Mouse (Mus musculus) kidney, postnatal 0 days (tissue): ENCODE results near the gene Ltbp4. TPM values are rescaled to one million over a fixed set of nuclear protein-coding genes. Genes with fewer than 3 reads are reported as not detected.

Experiments
- ATAC-seq: fragments of 200-750 bp; cut with Nextera tagmentation; replicated peaks from 2 replicates; pipeline ENCODE4 v1.8.0; 2017; ENCODE audit warnings: low read depth, moderate number of reproducible peaks, moderate TSS enrichment, moderate library complexity; ENCODE audit not compliant: low FRiP score
- DNase-seq: peaks from one replicate; pipeline ENCODE4 v3.0.0-alpha.2; 2016; ENCODE audit warnings: low spot score
- H3K27ac ChIP-seq: fragments of 300-500 bp; sonication (generic); 2 replicates; pipeline ENCODE4 v1.5.1; 2014; ENCODE audit warnings: mild to moderate bottlenecking
- H3K27me3 ChIP-seq: fragments of 300-500 bp; sonication (generic); 2 replicates; pipeline ENCODE4 v1.6.1; 2014; ENCODE audit warnings: low read length, mixed read lengths; ENCODE audit not compliant: insufficient read depth
- H3K36me3 ChIP-seq: fragments of 300-500 bp; sonication (generic); 2 replicates; pipeline ENCODE4 v1.6.1; 2014; ENCODE audit warnings: low read length, mixed read lengths; ENCODE audit not compliant: insufficient read depth
- H3K4me1 ChIP-seq: fragments of 300-500 bp; sonication (generic); replicated peaks from 2 replicates; pipeline ENCODE4 v1.6.1; 2014; ENCODE audit warnings: antibody characterized with exemption, low read length, mixed read lengths; ENCODE audit not compliant: insufficient read depth
- H3K4me2 ChIP-seq: fragments of 300-500 bp; sonication (generic); 2 replicates; pipeline ENCODE4 v1.6.1; 2014; ENCODE audit warnings: mild to moderate bottlenecking, low read length, moderate library complexity, mixed read lengths
- H3K4me3 ChIP-seq: fragments of 300-500 bp; sonication (generic); replicated peaks from 2 replicates; pipeline ENCODE4 v1.5.1; 2014; ENCODE audit warnings: low read depth, low read length
- H3K9ac ChIP-seq: fragments of 300-500 bp; sonication (generic); 2 replicates; pipeline ENCODE4 v1.6.1; 2014; ENCODE audit warnings: low read depth, low read length
- H3K9me3 ChIP-seq: fragments of 300-500 bp; sonication (generic); replicated peaks from 2 replicates; pipeline ENCODE4 v1.6.1; 2016; ENCODE audit warnings: low read length, inconsistent platforms, mixed read lengths
- CTCF ChIP-seq: IDR thresholded peaks from 2 replicates; pipeline ENCODE4 v1.5.1; 2016; ENCODE audit warnings: antibody characterized with exemption, low read depth, mild to moderate bottlenecking, moderate library complexity
- WGBS: fragments of 180-500 bp; shearing (Covaris S2); extraction: QIAGEN DNeasy Blood & Tissue Kit; methylation state at CpG from one replicate; pipeline ENCODE4 v1.1.7; 2014; 5-methylcytosine and 5-hydroxymethylcytosine counted together
- polyA plus RNA-seq: library from polyadenylated mRNA; unstranded; fragments of >200 nt; fragmentation: Nextera tagmentation; extraction: Ambion mirVana; gene quantifications from 2 replicates; pipeline ENCODE4 v1.2.1, GENCODE M21; 2015

Ltbp4 gene
- polyA plus RNA-seq, 1 experiment from 2014 or later = 41.7 TPM

DNA sequence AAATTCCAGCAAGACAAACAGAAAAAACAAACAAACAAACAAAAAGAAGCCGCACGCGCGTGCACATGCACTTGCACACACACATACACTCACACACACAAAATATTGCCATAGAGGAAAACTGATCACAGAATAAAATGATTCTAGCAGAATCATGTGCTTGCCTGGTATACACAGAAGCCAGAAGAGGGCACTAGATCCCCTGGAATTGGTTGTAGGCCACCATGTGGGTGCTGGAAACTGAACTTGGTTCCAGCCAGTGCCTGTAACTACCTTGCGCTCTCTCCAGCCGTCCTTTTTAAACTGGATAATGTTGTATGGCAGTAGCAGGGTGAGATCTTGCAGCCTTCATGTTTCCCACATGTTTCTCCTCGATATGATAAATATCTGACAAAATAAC lies 48.8 kb downstream of the Ltbp4 start:
- TF ChIP-seq CTCF = 0 out of 2 replicates have a peak, but pooled peaks have one; percentile 16
- 86% methylated on average over 7 of the region's 7 CpGs for WGBS
- H3K4me2 ChIP-seq = no peak overlapping the region
- H3K27ac ChIP-seq = no peak overlapping the region
- H3K36me3 ChIP-seq = no peaks in the 10 kb centered on the region
- H3K27me3 ChIP-seq = no peaks in the 10 kb centered on the region
- H3K4me3 ChIP-seq = no peak overlapping the region
- ATAC-seq = no peak
- no peak for DNase-seq
- H3K4me1 ChIP-seq = peaks cover 5% of the 10 kb centered on the region; the same call in 1 of the 2 replicates
- no peak overlapping the region for H3K9ac ChIP-seq
- no peaks in the 10 kb centered on the region; the same call in 1 of the 2 replicates for H3K9me3 ChIP-seq

GRCm38 (mm10) chr7:27285698-27286066 lies 51.8 kb downstream of the Ltbp4 start:
- Histone ChIP-seq H3K4me1 (peaks cover 9% of the 10 kb centered on the region; the same call in 1 of the 2 replicates), H3K4me2 (peak overlapping the region; percentile 25), H3K9ac (no peak overlapping the region), H3K27me3 (no peaks in the 10 kb centered on the region), H3K4me3 (no peak overlapping the region), H3K36me3 (0 out of 2 replicates have a peak, but pooled peaks cover 4% of the 10 kb centered on the region), H3K9me3 (no peaks in the 10 kb centered on the region; the same call in 1 of the 2 replicates), H3K27ac (no peak overlapping the region)
- 4% methylated on average over 8 of the region's 8 CpGs for WGBS
- peak; percentile 84 for TF ChIP-seq CTCF
- ATAC-seq (peak; percentile 71), DNase-seq (peak; percentile 91)

- DNase-seq (peak; percentile 50), ATAC-seq (peak; percentile 53; the same call in 1 of the 2 replicates)
- Histone ChIP-seq H3K4me1 (peaks cover 9% of the 10 kb centered on the region; the same call in 1 of the 2 replicates), H3K27me3 (no peaks in the 10 kb centered on the region), H3K9me3 (no peaks in the 10 kb centered on the region), H3K4me3 (no peak overlapping the region), H3K9ac (peak overlapping the region; percentile 14; the same call in 1 of the 2 replicates), H3K27ac (no peak overlapping the region), H3K4me2 (peak overlapping the region; percentile 25), H3K36me3 (0 out of 2 replicates have a peak, but pooled peaks cover 4% of the 10 kb centered on the region)
- WGBS = 1% methylated on average over 28 of the region's 28 CpGs
- peak; percentile 59 for TF ChIP-seq CTCF
Measured at GRCm38 (mm10) chr7:27284865-27285697, 52.4 kb downstream of the Ltbp4 start.

DNA sequence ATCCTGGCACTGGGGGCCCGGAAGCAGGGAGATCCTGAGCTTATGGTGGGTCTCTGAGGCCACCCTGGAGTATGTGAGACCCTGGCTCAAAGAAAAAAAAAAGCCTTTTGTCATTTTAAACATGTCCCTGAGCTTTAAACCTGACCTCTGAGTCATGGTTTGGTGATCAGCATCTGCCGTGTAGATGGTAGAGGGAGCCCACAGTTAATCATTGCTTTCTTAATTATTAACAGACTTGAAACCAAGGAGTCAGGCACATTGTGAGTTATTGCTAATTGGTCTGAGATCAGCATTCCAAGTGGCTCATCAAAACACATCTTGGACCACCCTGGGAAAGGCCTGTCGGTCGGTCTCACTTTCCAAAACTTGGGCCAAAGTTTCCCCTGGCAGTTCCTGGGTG lies 55.3 kb downstream of the Ltbp4 start:
- H3K4me2 ChIP-seq = no peak overlapping the region
- no peaks in the 10 kb centered on the region for H3K27me3 ChIP-seq
- no peak overlapping the region for H3K4me3 ChIP-seq
- no peak for DNase-seq
- 34% methylated on average over 4 of the region's 4 CpGs for WGBS
- peaks cover 9% of the 10 kb centered on the region; the same call in 1 of the 2 replicates for H3K4me1 ChIP-seq
- peak overlapping the region; percentile 35; the same call in 1 of the 2 replicates for H3K9ac ChIP-seq
- peak overlapping the region; percentile 70; the same call in 1 of the 2 replicates for H3K27ac ChIP-seq
- ATAC-seq = no peak
- H3K36me3 ChIP-seq = 0 out of 2 replicates have a peak, but pooled peaks cover 12% of the 10 kb centered on the region
- no peaks in the 10 kb centered on the region for H3K9me3 ChIP-seq
- no peak for TF ChIP-seq CTCF

GRCm38 (mm10) chr7:27281717-27282116 lies 55.8 kb downstream of the Ltbp4 start:
- no peak for TF ChIP-seq CTCF
- DNase-seq (no peak), ATAC-seq (no peak)
- Histone ChIP-seq H3K9ac (peak overlapping the region; percentile 35; the same call in 1 of the 2 replicates), H3K4me1 (peaks cover 9% of the 10 kb centered on the region; the same call in 1 of the 2 replicates), H3K36me3 (0 out of 2 replicates have a peak, but pooled peaks cover 17% of the 10 kb centered on the region), H3K27ac (peak overlapping the region; percentile 70; the same call in 1 of the 2 replicates), H3K4me3 (no peak overlapping the region), H3K27me3 (no peaks in the 10 kb centered on the region), H3K4me2 (no peak overlapping the region), H3K9me3 (no peaks in the 10 kb centered on the region)
- WGBS = 45% methylated on average over 13 of the region's 13 CpGs

DNA sequence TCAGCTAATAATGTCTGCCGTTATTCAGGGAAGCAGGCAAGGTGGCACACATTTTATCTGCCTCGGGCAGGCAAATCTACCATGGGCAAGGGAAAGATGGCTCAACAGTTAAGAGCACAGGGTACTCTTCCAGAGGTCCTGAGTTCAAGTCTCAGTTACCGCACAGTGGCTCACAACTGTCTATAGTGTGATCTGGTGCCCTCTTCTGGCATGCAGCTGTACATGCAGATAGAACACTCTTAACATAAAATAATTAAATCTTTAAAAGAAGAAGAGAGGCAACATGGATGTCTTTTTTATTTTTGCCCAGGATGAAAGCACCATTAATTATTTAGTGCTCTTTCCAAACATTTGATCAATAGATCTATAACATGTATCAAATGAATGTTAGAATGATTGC lies 60.3 kb downstream of the Ltbp4 start:
- WGBS = 96% methylated on average over 3 of the region's 3 CpGs
- H3K4me1 ChIP-seq = 0 out of 2 replicates have a peak, but pooled peaks cover 4% of the 10 kb centered on the region
- DNase-seq (no peak), ATAC-seq (no peak)
- H3K27ac ChIP-seq = no peak overlapping the region
- H3K4me2 ChIP-seq = no peak overlapping the region
- no peaks in the 10 kb centered on the region for H3K9me3 ChIP-seq
- no peak overlapping the region for H3K4me3 ChIP-seq
- peak; percentile 69 for TF ChIP-seq CTCF
- H3K36me3 ChIP-seq = peaks cover 21% of the 10 kb centered on the region
- H3K9ac ChIP-seq = no peak overlapping the region
- no peaks in the 10 kb centered on the region for H3K27me3 ChIP-seq
